Mouse (Mus musculus): ENCODE measurements around the gene St6galnac4.

The St6galnac4 gene

GRCm38 (mm10) chr2:32572196-32572595 is 14.7 kb upstream of the St6galnac4 start:
- no peak for DNase-seq

GRCm38 (mm10) chr2:32574497-32574896 is 12.4 kb upstream of the St6galnac4 start, which contains the start of gene Pip5kl1:
TSS of gene Pip5kl1 (plus strand) at chr2:32574797.
- DNase-seq, result no peak

GRCm38 (mm10) chr2:32574901-32575585 is 11.9 kb upstream of the St6galnac4 start:
- DNase-seq, result peak; percentile 92

- DNase-seq, result peak; percentile 92
Observed at GRCm38 (mm10) chr2:32575586-32576160, 11.2 kb upstream of the St6galnac4 start, which contains the start of gene 9430097D07Rik. TSS of gene 9430097D07Rik (minus strand) at chr2:32575684.

GRCm38 (mm10) chr2:32576532-32576931 is 10.4 kb upstream of the St6galnac4 start:
- peak; percentile 94 for DNase-seq

GRCm38 (mm10) chr2:32578146-32579046 is 8.5 kb upstream of the St6galnac4 start:
- DNase-seq, result peak; percentile 92

- DNase-seq, result no peak
Observed at GRCm38 (mm10) chr2:32581450-32582095, 5.3 kb upstream of the St6galnac4 start.

GRCm38 (mm10) chr2:32582830-32583799 is 3.8 kb upstream of the St6galnac4 start:
- peak; percentile 98 for DNase-seq

GRCm38 (mm10) chr2:32585149-32585714 is 1.7 kb upstream of the St6galnac4 start:
- no peak for DNase-seq

GRCm38 (mm10) chr2:32587731-32588321 is 931 bp downstream of the St6galnac4 start:
- peak; percentile 98 for DNase-seq

GRCm38 (mm10) chr2:32589213-32589795 is 2.4 kb downstream of the St6galnac4 start:
- DNase-seq, result peak; percentile 97

GRCm38 (mm10) chr2:32590224-32590623 is 3.3 kb downstream of the St6galnac4 start:
- peak; percentile 98 for DNase-seq

GRCm38 (mm10) chr2:32591249-32591648 is 4.4 kb downstream of the St6galnac4 start:
- DNase-seq, result no peak

GRCm38 (mm10) chr2:32596725-32597124 is 9.8 kb downstream of the St6galnac4 start:
- no peak for DNase-seq

GRCm38 (mm10) chr2:32597248-32597647 is 10.4 kb downstream of the St6galnac4 start:
- no peak for DNase-seq

GRCm38 (mm10) chr2:32597699-32598098 is 10.8 kb downstream of the St6galnac4 start:
- peak; percentile 94 for DNase-seq

GRCm38 (mm10) chr2:32598506-32598905 is 11.6 kb downstream of the St6galnac4 start:
- peak; percentile 98 for DNase-seq

GRCm38 (mm10) chr2:32599409-32599808 is 12.5 kb downstream of the St6galnac4 start, which contains the start of gene St6galnac6:
TSS of gene St6galnac6 (plus strand) at chr2:32599709.
- no peak for DNase-seq

- peak; percentile 97 for DNase-seq
Observed at GRCm38 (mm10) chr2:32601417-32602065, 14.6 kb downstream of the St6galnac4 start.

GRCm38 (mm10) chr2:32602600-32603054 is 15.7 kb downstream of the St6galnac4 start:
- DNase-seq, result peak; percentile 99

All from heart, adult 11 months (tissue).